Mouse (Mus musculus) liver, adult 2 months (tissue): ENCODE data around the gene Plpp7. TPM values are rescaled to one million over a fixed set of nuclear protein-coding genes. Genes with fewer than 3 reads are reported as not detected.
A peak's percentile ranks its signal among the peaks of the same experiment; 100 is the strongest.

ENCODE experiments used
- DNase-seq: peaks from one replicate; pipeline ENCODE4 v3.0.0-alpha.2; 2011; ENCODE audit warnings: low read depth, low spot score; ENCODE audit errors: extremely low read depth
- H3K27ac ChIP-seq: fragments of 200-500 bp; replicated peaks from 2 replicates; pipeline ENCODE4 v1.5.1; 2012; ENCODE audit warnings: low read depth, mild to moderate bottlenecking, control low read depth, inconsistent platforms, low read length; ENCODE audit not compliant: insufficient read depth
- H3K27me3 ChIP-seq: fragments of 200-500 bp; 2 replicates; pipeline ENCODE4 v1.6.1; 2012; ENCODE audit warnings: mild to moderate bottlenecking, moderate library complexity, low read length, inconsistent platforms; ENCODE audit not compliant: control insufficient read depth, insufficient read depth
- H3K36me3 ChIP-seq: fragments of 200-500 bp; 2 replicates; pipeline ENCODE4 v1.6.1; 2012; ENCODE audit warnings: low read length, inconsistent platforms; ENCODE audit not compliant: control insufficient read depth, insufficient read depth
- H3K4me1 ChIP-seq: fragments of 200-500 bp; 2 replicates; pipeline ENCODE4 v1.6.1; 2011; ENCODE audit warnings: low read length; ENCODE audit not compliant: control insufficient read depth, insufficient read depth
- H3K4me3 ChIP-seq: fragments of 200-500 bp; 2 replicates; pipeline ENCODE4 v1.5.1; 2011; ENCODE audit warnings: low read depth, mild to moderate bottlenecking, control low read depth, low read length, moderate library complexity; ENCODE audit not compliant: insufficient read depth
- H3K79me2 ChIP-seq: fragments of 200-500 bp; 2 replicates; pipeline ENCODE4 v1.6.1; 2012; ENCODE audit warnings: inconsistent platforms, mild to moderate bottlenecking, low read length, moderate library complexity; ENCODE audit not compliant: control insufficient read depth, insufficient read depth
- H3K9ac ChIP-seq: fragments of 200-500 bp; 2 replicates; pipeline ENCODE4 v1.6.1; 2012; ENCODE audit warnings: low read depth, mild to moderate bottlenecking, control low read depth, inconsistent platforms, low read length
- CTCF ChIP-seq: fragments of 200-500 bp; IDR thresholded peaks from 2 replicates; pipeline ENCODE4 v1.5.1; 2011; ENCODE audit warnings: low read depth, low read length, control low read depth
- POLR2A ChIP-seq: fragments of 200-500 bp; IDR thresholded peaks from 2 replicates; pipeline ENCODE4 v1.6.1; 2011; ENCODE audit warnings: low read length, control low read depth; ENCODE audit not compliant: insufficient read depth; ENCODE audit errors: extremely low read depth
- WGBS: fragments of 180-500 bp; shearing (Covaris S2); methylation state at CpG from one replicate; pipeline ENCODE4 v1.1.7; 2018; 5-methylcytosine and 5-hydroxymethylcytosine counted together
- polyA plus RNA-seq: library from polyadenylated mRNA; depleted of rRNA; stranded (reverse); fragments of >200 nt; gene quantifications from 2 replicates; pipeline ENCODE4 v1.2.3, GENCODE M21; 2012
- total RNA-seq: library from RNA; depleted of rRNA; stranded (reverse); fragments of >200 nt; gene quantifications from 2 replicates; pipeline ENCODE4 v1.2.3, GENCODE M21; 2014

The Plpp7 gene
- total and polyA plus RNA-seq, 2 experiments, result 0.37 to 2.3 TPM

- no peaks in the 10 kb centered on the region for H3K79me2 ChIP-seq
- DNase-seq, result no peak
- no peaks in the 10 kb centered on the region for H3K27me3 ChIP-seq
- H3K9ac ChIP-seq, result no peak overlapping the region
- no peaks in the 10 kb centered on the region for H3K36me3 ChIP-seq
- 86% methylated on average over 13 of the region's 13 CpGs for WGBS
- H3K4me3 ChIP-seq, result no peak overlapping the region
- TF ChIP-seq POLR2A (no peak), CTCF (no peak)
- H3K4me1 ChIP-seq, result no peaks in the 10 kb centered on the region
- H3K27ac ChIP-seq, result no peak overlapping the region
Observed at GRCm38 (mm10) chr2:32064913-32065312, 30.4 kb upstream of the Plpp7 start.

DNA sequence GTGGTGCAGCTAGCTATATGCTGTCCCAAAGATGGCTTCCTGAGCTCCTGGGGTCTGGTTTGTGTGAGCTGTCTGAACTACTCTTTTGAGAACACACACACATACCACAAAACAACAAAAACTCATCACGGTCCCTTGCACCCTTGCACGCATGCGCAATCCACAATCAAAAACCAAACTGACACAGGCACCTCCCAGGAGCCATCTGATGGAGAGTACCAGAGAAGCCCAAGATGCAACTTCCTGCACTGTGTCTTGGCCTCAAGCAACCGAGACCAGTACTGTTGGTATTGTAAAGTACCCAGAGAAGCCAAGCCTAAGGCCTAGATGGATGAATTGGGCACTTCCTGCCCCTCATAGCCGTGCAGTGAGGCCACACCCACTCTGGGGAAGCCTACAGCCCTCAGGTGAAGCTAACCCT, 29.9 kb upstream of the Plpp7 start:
- Histone ChIP-seq H3K79me2 (no peaks in the 10 kb centered on the region), H3K9ac (no peak overlapping the region), H3K36me3 (no peaks in the 10 kb centered on the region), H3K4me1 (no peaks in the 10 kb centered on the region), H3K27me3 (no peaks in the 10 kb centered on the region), H3K27ac (no peak overlapping the region), H3K4me3 (no peak overlapping the region)
- TF ChIP-seq CTCF, result no peak
- TF ChIP-seq POLR2A, result no peak
- DNase-seq, result no peak
- 90% methylated on average over 5 of the region's 5 CpGs for WGBS

- peak; percentile 58 for DNase-seq
- no peak overlapping the region for H3K27ac ChIP-seq
- H3K4me3 ChIP-seq, result no peak overlapping the region
- WGBS, result 74% methylated on average over 4 of the region's 4 CpGs
- H3K9ac ChIP-seq, result no peak overlapping the region
- H3K4me1 ChIP-seq, result no peaks in the 10 kb centered on the region
- TF ChIP-seq POLR2A (no peak), CTCF (peak; percentile 9; the same call in 1 of the 2 replicates)
- no peaks in the 10 kb centered on the region for H3K36me3 ChIP-seq
- no peaks in the 10 kb centered on the region for H3K79me2 ChIP-seq
- no peaks in the 10 kb centered on the region for H3K27me3 ChIP-seq
Observed at GRCm38 (mm10) chr2:32066005-32066404, 29.3 kb upstream of the Plpp7 start.

DNA sequence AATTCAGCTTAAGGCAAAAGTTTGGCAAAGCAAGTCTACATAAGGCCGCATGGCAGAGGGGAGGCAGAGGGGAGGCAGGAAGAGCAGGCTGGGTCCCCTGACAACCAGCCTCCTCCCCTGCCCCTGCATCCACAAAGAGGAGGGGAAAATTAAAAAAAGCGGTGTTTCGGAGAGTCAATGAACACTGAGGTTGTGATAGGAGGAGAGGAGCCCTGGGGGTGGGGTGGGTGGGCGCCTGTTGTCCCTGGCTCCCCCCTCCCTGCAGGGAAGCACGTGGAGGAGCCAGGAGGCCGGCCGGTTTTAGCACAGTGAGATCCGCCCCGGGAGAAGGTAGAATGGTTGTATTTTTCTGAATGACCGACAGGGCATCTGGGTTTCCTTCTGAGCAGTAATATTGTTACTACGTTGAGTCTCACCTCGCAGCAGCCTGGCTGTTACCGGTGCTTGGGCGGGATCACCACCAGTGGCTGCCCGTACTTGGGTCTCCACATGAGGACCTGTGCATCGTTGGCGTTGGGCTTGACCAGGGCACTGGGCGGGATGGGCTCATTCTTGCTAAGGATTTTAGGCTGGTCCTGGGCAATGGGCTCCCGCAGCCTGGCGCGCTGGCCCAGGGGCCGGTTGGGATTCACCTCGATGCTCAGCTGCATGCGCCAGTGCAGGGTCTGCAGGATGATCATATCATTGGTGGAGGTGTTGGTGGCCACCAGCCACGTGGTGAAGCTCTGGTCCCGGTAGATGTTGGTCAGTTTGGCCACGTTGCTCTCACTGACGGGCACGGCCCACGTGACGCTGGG, 26.3 kb upstream of the Plpp7 start:
- no peak overlapping the region for H3K4me3 ChIP-seq
- no peak overlapping the region for H3K27ac ChIP-seq
- no peak for TF ChIP-seq POLR2A
- TF ChIP-seq CTCF, result no peak
- H3K27me3 ChIP-seq, result no peaks in the 10 kb centered on the region
- H3K9ac ChIP-seq, result no peak overlapping the region
- 74% methylated on average over 31 of the region's 31 CpGs for WGBS
- H3K36me3 ChIP-seq, result no peaks in the 10 kb centered on the region
- H3K79me2 ChIP-seq, result no peaks in the 10 kb centered on the region
- H3K4me1 ChIP-seq, result peaks cover 7% of the 10 kb centered on the region
- DNase-seq, result no peak

DNA sequence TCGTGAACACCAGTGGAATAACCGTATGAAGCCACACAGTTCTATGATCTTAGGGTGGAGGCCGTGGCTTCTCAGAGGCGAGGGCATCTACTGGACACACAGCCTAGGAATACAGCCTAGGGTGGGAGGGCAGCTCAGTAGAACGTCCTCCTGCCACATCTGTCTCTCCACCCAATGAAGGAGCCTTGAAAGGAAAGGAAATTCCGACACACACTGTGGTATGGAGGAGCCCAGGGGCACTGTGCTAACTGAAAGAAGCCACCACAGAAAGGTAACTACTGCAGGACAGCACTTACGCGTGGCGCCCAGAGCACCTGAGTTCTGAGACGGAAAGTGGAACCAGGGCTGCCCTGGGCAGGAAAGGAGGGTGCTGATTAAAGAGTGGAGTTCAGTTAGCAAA, 24.6 kb upstream of the Plpp7 start:
- Histone ChIP-seq H3K27ac (no peak overlapping the region), H3K4me1 (peaks cover 18% of the 10 kb centered on the region), H3K4me3 (no peak overlapping the region), H3K27me3 (no peaks in the 10 kb centered on the region), H3K9ac (no peak overlapping the region), H3K79me2 (no peaks in the 10 kb centered on the region), H3K36me3 (no peaks in the 10 kb centered on the region)
- DNase-seq, result no peak
- no peak for TF ChIP-seq POLR2A
- WGBS, result 95% methylated on average over 10 of the region's 10 CpGs

DNA sequence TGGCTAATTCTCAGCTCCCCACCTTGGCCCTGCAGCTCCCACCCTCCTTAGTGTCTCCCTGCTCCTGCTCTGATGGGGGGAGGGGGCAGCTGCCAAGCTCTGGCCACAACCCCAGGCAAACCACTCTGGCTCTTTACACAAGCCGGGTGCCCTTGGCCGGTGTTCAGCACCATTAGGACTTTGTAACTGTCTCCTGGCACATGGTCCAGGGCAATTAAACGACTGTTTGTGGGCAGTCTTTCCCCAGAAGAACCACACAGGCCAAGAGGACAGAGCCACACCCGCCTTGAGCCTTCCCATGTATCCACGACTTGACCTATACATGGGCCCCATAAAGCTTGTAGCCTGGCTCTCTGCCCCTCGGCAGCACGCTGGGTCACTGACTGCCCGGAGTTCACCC, 20.9 kb upstream of the Plpp7 start:
- 16% methylated on average over 8 of the region's 8 CpGs for WGBS
- no peak overlapping the region; the same call in 1 of the 2 replicates for H3K27ac ChIP-seq

More for the DNA sequence above, 20.9 kb upstream of the Plpp7 start:
- DNase-seq, result peak; percentile 92
- no peak overlapping the region for H3K9ac ChIP-seq
- no peak overlapping the region for H3K4me3 ChIP-seq
- H3K79me2 ChIP-seq, result no peaks in the 10 kb centered on the region
- H3K36me3 ChIP-seq, result no peaks in the 10 kb centered on the region
- TF ChIP-seq CTCF (no peak), POLR2A (no peak)
- H3K4me1 ChIP-seq, result peaks cover 18% of the 10 kb centered on the region
- no peaks in the 10 kb centered on the region for H3K27me3 ChIP-seq
